Mouse (Mus musculus) heart, postnatal 0 days (tissue): ENCODE measurements around the gene Nectin1.

Source experiments
- CTCF ChIP-seq: IDR thresholded peaks from 2 replicates; pipeline ENCODE4 v1.5.1; 2016; ENCODE audit warnings: antibody characterized with exemption, control low read depth, low read depth
- EP300 ChIP-seq: IDR thresholded peaks from 2 replicates; pipeline ENCODE4 v1.6.1; 2016; ENCODE audit warnings: antibody characterized with exemption, low read depth

DNA sequence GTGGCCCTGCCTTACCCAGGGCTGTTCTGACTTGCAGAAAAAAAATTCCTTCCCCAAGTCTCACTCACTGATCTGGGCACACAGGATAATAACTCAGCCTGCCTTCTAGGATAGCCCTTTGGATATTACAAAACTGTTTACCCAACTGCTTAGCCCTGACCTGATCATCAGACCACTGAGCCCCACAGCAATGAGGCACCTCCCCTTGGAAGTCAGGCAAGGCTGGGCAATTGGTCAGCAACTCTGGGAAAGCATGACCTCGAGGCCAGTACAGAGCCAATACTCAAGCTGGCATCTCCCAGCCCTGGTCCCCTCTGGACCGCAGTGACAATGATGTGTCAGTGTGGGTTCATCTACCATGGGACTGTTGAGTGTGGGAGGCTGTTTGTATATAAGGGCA is 69.4 kb downstream of the Nectin1 start:
- TF ChIP-seq CTCF = no peak
- TF ChIP-seq EP300 = no peak
